ENCODE assay signal across 8 mouse cellular contexts in genomic region chr11:69236061-69236925, GRCm38 (mm10). TPM values are rescaled to one million over a fixed set of nuclear protein-coding genes. Genes with fewer than 3 reads are reported as not detected.
DNase-seq lines count a peak whose midpoint lies in the region; ATAC-seq and TF ChIP-seq lines count a peak whose summit lies in the region.

No protein-coding gene starts in this region.

- peak overlapping the region; percentile 60 for H3K4me3 ChIP-seq in embryonic facial prominence, embryonic 10.5 days
- H3K4me3 ChIP-seq in hindbrain, embryonic 14.5 days (replicated peaks; ENCODE audit: low read length): peak overlapping the region; percentile 45
- H3K4me3 ChIP-seq in midbrain, postnatal 0 days (ENCODE audit: low read depth, low read length): peak overlapping the region; percentile 50

- H3K27me3 ChIP-seq in embryonic facial prominence, embryonic 10.5 days (replicated peaks; ENCODE audit: low read depth, poor library complexity, severe bottlenecking): peaks cover 71% of the 10 kb centered on the region
- peaks cover 26% of the 10 kb centered on the region for H3K27me3 ChIP-seq in hindbrain, embryonic 14.5 days (ENCODE audit: control insufficient read depth, insufficient read depth, low read length)
- H3K27me3 ChIP-seq in midbrain, postnatal 0 days (ENCODE audit: insufficient read depth, low read length): no peaks in the 10 kb centered on the region

- peak; percentile 23 for DNase-seq in kidney, postnatal 10 days
- no peak for DNase-seq in kidney, adult 18-20 months
- peak; percentile 46 for DNase-seq in embryonic facial prominence, embryonic 10.5 days (ENCODE audit: low spot score)
- DNase-seq in hindbrain, embryonic 14.5 days (ENCODE audit: low spot score): no peak
- DNase-seq in midbrain, postnatal 0 days (ENCODE audit: low spot score): no peak
- DNase-seq in frontal cortex, postnatal 36 days (ENCODE audit: low spot score in 2 of 2): no peak
- DNase-seq in gastrocnemius, postnatal 10 days: no peak
- no peak for DNase-seq in right cerebral cortex, adult 2 months (ENCODE audit: low spot score in 2 of 2)

- TF ChIP-seq CTCF in midbrain, postnatal 0 days (IDR thresholded peaks at IDR 0.05): no peak

- 2% methylated on average over 51 of the region's 51 CpGs for WGBS in embryonic facial prominence, embryonic 10.5 days
- WGBS in hindbrain, embryonic 14.5 days: 2% methylated on average over 51 of the region's 51 CpGs
- WGBS in midbrain, postnatal 0 days: 4% methylated on average over 46 of the region's 51 CpGs

- H3K4me1 ChIP-seq in embryonic facial prominence, embryonic 10.5 days: peaks cover 26% of the 10 kb centered on the region
- peaks cover 4% of the 10 kb centered on the region; the same call in 1 of the 2 replicates for H3K4me1 ChIP-seq in hindbrain, embryonic 14.5 days (replicated peaks; ENCODE audit: control insufficient read depth, insufficient read depth, low read length)
- no peaks in the 10 kb centered on the region for H3K4me1 ChIP-seq in midbrain, postnatal 0 days (ENCODE audit: insufficient read depth, low read length)

- no peaks in the 10 kb centered on the region for H3K9me3 ChIP-seq in embryonic facial prominence, embryonic 10.5 days
- H3K9me3 ChIP-seq in hindbrain, embryonic 14.5 days (ENCODE audit: control insufficient read depth, low read length): no peaks in the 10 kb centered on the region
- no peaks in the 10 kb centered on the region for H3K9me3 ChIP-seq in midbrain, postnatal 0 days (ENCODE audit: low read length)

- peak overlapping the region; percentile 61 for H3K27ac ChIP-seq in embryonic facial prominence, embryonic 10.5 days (replicated peaks)
- 0 out of 2 replicates have a peak overlapping the region, but pooled peaks have one; percentile 70 for H3K27ac ChIP-seq in hindbrain, embryonic 14.5 days
- H3K27ac ChIP-seq in midbrain, postnatal 0 days (ENCODE audit: low read depth, low read length): peak overlapping the region; percentile 79

- peak overlapping the region; percentile 82 for H3K4me2 ChIP-seq in hindbrain, embryonic 14.5 days (replicated peaks)
- peak overlapping the region; percentile 71 for H3K4me2 ChIP-seq in midbrain, postnatal 0 days (ENCODE audit: low read depth, low read length, poor library complexity, severe bottlenecking)

- H3K36me3 ChIP-seq in embryonic facial prominence, embryonic 10.5 days (replicated peaks): no peaks in the 10 kb centered on the region
- no peaks in the 10 kb centered on the region for H3K36me3 ChIP-seq in hindbrain, embryonic 14.5 days (replicated peaks; ENCODE audit: control insufficient read depth, insufficient read depth)
- no peaks in the 10 kb centered on the region for H3K36me3 ChIP-seq in midbrain, postnatal 0 days (ENCODE audit: insufficient read depth, low read length)

- peak overlapping the region; percentile 58 for H3K9ac ChIP-seq in hindbrain, embryonic 14.5 days
- peak overlapping the region; percentile 69 for H3K9ac ChIP-seq in midbrain, postnatal 0 days (replicated peaks; ENCODE audit: low read length, poor library complexity, severe bottlenecking)

- no peak for ATAC-seq in hindbrain, embryonic 14.5 days (ENCODE audit: low FRiP score)
- no peak; the same call in 1 of the 2 replicates for ATAC-seq in midbrain, postnatal 0 days (ENCODE audit: low FRiP score)

RNA-seq across cellular contexts. Expression of gene Gucy2e, which starts 0.5 kb away (rescaled TPM):
- polyA plus RNA-seq in embryonic facial prominence, embryonic 10.5 days (2016; fragmentation: Nextera tagmentation; extraction: Ambion mirVana): not detected in 2 replicates
- polyA plus RNA-seq in hindbrain, embryonic 14.5 days (2014; fragmentation: Nextera tagmentation; extraction: Ambion mirVana): 0.29 and 0.34 TPM in 2 replicates
- 1.3 and 1.4 TPM in 2 replicates for total RNA-seq in midbrain, postnatal 0 days (2014; rRNA removed)
- polyA plus RNA-seq in midbrain, postnatal 0 days (2015; fragmentation: Nextera tagmentation; extraction: Ambion mirVana): 0.97 and 1.0 TPM in 2 replicates
- total RNA-seq in gastrocnemius, postnatal 10 days (2021): not detected

RNA-seq across cellular contexts. Expression of gene Alox8, which starts 38.6 kb away (rescaled TPM):
- 0.09 and 0.13 TPM in 2 replicates for polyA plus RNA-seq in embryonic facial prominence, embryonic 10.5 days (2016; fragmentation: Nextera tagmentation; extraction: Ambion mirVana)
- polyA plus RNA-seq in hindbrain, embryonic 14.5 days (2014; fragmentation: Nextera tagmentation; extraction: Ambion mirVana): 0.25 and 0.30 TPM in 2 replicates
- 3.5 and 4.1 TPM in 2 replicates for total RNA-seq in midbrain, postnatal 0 days (2014; rRNA removed)
- polyA plus RNA-seq in midbrain, postnatal 0 days (2015; fragmentation: Nextera tagmentation; extraction: Ambion mirVana): 2.0 and 2.1 TPM in 2 replicates
- total RNA-seq in gastrocnemius, postnatal 10 days (2021): under 1 TPM in 1 of 2 experiments, not detected in 1; 0.09 TPM

Comparison
In these comparisons a context has a peak if more than half of its experiments do, and no peak if none do; other contexts are left out.
1. DNase-seq: peak in kidney, postnatal 10 days (single experiment) and embryonic facial prominence, embryonic 10.5 days (single experiment); none in kidney, adult 18-20 months (single experiment), hindbrain, embryonic 14.5 days (single experiment), midbrain, postnatal 0 days (single experiment), frontal cortex, postnatal 36 days (0 of 2), gastrocnemius, postnatal 10 days (single experiment) and right cerebral cortex, adult 2 months (0 of 2).
2. Peak in every context shown above with its lines, with median percentiles within 50 percentile points of each other: H3K27ac ChIP-seq and H3K4me3 ChIP-seq.